Mouse (Mus musculus): ENCODE data around the gene Tmem234. TPM values are rescaled to one million over a fixed set of nuclear protein-coding genes. Genes with fewer than 3 reads are reported as not detected.

Tmem234 gene
- polyA plus RNA-seq (2012) = 186 and 194 TPM in 2 replicates

DNA sequence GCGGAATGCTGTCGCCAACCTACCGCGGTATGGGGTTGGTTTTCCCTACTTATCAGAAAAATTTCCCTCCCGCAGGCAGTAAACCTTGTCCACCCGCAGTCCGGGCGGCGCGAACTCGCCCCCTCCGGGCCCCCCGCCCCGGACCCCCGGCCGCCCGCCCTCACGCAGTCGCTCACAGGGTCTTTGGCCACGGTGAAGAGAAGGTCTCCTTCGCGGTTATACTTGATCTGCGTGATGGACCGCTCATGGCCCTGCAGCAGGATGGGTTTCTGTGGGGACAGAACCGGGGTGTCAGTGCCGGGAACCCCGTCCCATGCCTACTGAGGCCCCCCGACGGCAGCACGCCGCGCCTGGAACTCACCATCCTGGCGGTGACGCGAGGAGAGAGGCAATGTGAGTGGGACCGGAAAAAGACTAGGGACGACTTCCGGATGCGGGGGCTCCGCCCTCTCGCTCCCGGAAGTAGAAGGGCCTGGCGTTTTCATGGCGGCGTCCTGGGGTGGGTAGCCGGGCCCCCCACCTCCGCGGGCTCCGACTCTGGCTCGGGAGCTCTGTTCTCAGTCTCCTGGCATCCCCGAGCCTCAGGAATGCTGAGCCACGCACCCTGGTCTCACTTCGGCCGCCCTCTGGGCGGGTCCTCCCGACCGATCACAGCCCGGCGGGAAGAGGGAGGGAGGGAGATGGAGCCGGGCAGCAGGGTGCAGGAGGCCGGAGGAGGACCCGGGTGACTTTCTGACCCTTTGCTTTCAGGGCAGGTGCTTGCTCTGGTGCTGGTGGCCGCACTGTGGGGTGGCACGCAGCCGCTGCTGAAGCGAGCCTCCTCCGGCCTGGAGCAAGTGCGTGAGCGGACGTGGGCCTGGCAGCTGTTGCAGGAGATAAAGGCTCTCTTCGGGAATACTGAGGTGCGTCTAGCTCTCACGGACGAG, at the start of gene Tmem234, which contains the start of gene Eif3i:
Gene Tmem234 (plus strand): TSS at position 436 of the 926 bp plus-strand sequence.
Gene Eif3i (minus strand): TSS at position 416 of the 926 bp plus-strand sequence.

GRCm38 (mm10) chr4:129573430-129573829, 27.0 kb upstream of the Tmem234 start, which contains the start of gene Lck:
Gene Lck, minus strand, starts transcription at chr4:129573641.

GRCm38 (mm10) chr4:129578466-129578865, 22.0 kb upstream of the Tmem234 start, which contains the start of gene Fam167b:
Gene Fam167b, minus strand, starts transcription at chr4:129578549.

GRCm38 (mm10) chr4:129614093-129614492, 13.6 kb downstream of the Tmem234 start, which contains the start of gene Dcdc2b:
Gene Dcdc2b, minus strand, starts transcription at chr4:129614257.

GRCm38 (mm10) chr4:129618786-129619691, 18.6 kb downstream of the Tmem234 start, which contains the start of gene Iqcc:
Gene Iqcc, minus strand, starts transcription at chr4:129619099.

GRCm38 (mm10) chr4:129623681-129624091, 23.2 kb downstream of the Tmem234 start, which contains the start of gene Ccdc28b:
Gene Ccdc28b, minus strand, starts transcription at chr4:129623947.

DNA sequence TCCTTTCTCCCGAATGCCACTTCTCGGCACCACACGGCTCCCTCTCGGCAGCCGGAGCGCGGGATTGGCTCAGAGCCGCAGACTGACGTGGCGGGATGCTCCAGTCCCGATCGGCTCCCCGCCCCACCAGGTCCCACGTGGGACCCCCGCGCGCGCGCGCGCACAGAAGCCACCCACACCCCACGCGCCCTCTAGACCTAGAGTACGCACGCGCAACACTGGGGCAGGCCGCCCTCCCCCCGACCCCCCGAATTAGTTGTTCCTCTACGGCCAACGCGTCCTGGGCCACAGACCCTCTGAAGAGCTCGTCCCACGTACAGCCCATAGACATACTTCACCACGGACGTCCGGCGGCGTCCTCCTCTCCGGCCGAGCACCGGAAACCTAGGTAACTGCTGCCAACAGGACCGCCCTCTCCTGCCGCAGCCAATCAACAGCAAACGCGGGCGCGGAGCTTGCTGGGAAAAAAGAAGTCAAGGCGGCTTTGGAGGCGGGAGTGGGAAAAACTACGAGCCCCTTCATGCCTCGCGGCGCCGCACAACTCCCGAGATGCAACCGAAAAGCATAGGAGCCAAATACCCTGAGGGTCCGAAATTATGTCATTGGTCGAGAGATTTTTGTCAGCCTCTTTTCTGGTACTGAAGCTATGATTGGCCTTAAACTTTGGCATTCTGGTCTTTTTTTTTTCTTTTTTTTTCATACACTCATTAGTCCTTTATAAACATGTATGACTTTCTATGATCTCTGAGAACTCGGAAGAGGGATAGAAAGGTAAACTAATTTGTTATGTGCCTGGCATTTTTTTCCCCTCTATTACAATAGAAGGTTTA, 40.4 kb downstream of the Tmem234 start, which contains the start of gene Txlna:
Gene Txlna (minus strand): TSS at position 428 of the 830 bp plus-strand sequence.

DNA sequence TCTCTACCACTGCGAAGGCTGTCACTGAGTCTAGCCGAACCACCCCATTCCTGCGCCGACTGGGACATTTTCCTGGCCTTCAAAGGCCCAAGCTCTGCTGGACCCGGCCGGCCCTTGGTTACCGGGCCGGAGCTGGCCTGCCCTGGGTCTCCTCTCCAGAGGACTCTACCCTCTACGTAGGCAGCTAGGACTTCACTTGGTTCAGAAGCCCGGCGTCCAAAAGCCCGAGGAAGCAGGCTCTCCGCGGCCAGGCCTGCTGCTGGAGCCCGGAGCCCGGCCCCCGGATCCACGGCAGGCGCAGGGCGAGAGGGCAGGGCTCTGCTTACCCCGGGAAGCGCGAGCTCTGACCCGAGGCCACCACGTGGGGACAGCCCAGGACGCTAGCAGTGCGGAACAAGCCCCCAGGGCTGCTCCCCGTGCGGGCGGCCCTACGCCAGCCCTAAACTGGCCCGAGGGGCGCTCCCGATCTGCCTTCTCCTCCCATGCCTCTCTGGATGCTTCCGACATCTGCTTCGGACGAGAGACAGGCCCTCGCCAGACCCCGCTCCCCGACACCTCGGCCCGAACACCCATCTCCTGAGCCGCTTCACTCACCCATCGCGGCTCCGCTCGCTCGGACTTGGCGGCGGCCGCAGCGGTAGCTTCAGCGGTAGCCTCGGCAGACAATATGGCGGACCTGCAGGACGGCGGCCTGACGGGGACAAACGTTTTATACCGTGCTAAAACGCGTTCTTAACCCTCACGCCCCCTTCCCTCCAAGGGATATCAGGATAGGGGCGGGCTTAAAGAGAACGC, 71.8 kb downstream of the Tmem234 start, which contains the start of gene Kpna6:
Gene Kpna6 (minus strand): TSS at position 685 of the 795 bp plus-strand sequence.

Other genes with a start within 250 kb of the Tmem234 start
- gene Zbtb8a, start 222.6 kb upstream of the Tmem234 start, polyA plus RNA-seq (2012) = 3.2 and 3.7 TPM in 2 replicates
- gene Zbtb8b, start 159.8 kb upstream of the Tmem234 start, polyA plus RNA-seq (2012) = not detected in 2 replicates
- gene Bsdc1, start 139.1 kb upstream of the Tmem234 start, polyA plus RNA-seq (2012) = 80.0 and 116 TPM in 2 replicates
- gene Tssk3, start 109.6 kb upstream of the Tmem234 start, polyA plus RNA-seq (2012) = not detected in 2 replicates
- gene Fam229a, start 109.5 kb upstream of the Tmem234 start, polyA plus RNA-seq (2012) = 3.2 and 3.4 TPM in 2 replicates
- 233 and 330 TPM in 2 replicates for gene Marcksl1, start 87.1 kb upstream of the Tmem234 start, polyA plus RNA-seq (2012)
- 115 and 122 TPM in 2 replicates for gene Hdac1, start 58.0 kb upstream of the Tmem234 start, polyA plus RNA-seq (2012)
- 6.4 and 7.9 TPM in 2 replicates for gene Lck, start 27.0 kb upstream of the Tmem234 start, polyA plus RNA-seq (2012)
- not detected in 2 replicates for gene Fam167b, start 22.1 kb upstream of the Tmem234 start, polyA plus RNA-seq (2012)
- 131 and 152 TPM in 2 replicates for gene Eif3i, start within 50 bp of the Tmem234 start, polyA plus RNA-seq (2012)
- 1.2 and 3.3 TPM in 2 replicates for gene Dcdc2b, start 13.6 kb downstream of the Tmem234 start, polyA plus RNA-seq (2012)
- 2.2 and 6.9 TPM in 2 replicates for gene Iqcc, start 18.4 kb downstream of the Tmem234 start, polyA plus RNA-seq (2012)
- gene Ccdc28b, start 23.3 kb downstream of the Tmem234 start, polyA plus RNA-seq (2012) = 38.4 and 40.8 TPM in 2 replicates
- gene Txlna, start 40.4 kb downstream of the Tmem234 start, polyA plus RNA-seq (2012) = 53.0 and 92.0 TPM in 2 replicates
- gene Kpna6, start 72.1 kb downstream of the Tmem234 start, polyA plus RNA-seq (2012) = 11.6 and 17.3 TPM in 2 replicates
- gene Tmem39b, start 96.2 kb downstream of the Tmem234 start, polyA plus RNA-seq (2012) = 52.7 and 54.5 TPM in 2 replicates
- 237 and 238 TPM in 2 replicates for gene Khdrbs1, start 141.6 kb downstream of the Tmem234 start, polyA plus RNA-seq (2012)
- gene Ptp4a2, start 210.6 kb downstream of the Tmem234 start, polyA plus RNA-seq (2012) = 66.3 and 75.8 TPM in 2 replicates